Mouse (Mus musculus) liver, postnatal 0 days (tissue): ENCODE measurements around the gene Myom1.

Experiments
- CTCF ChIP-seq: sonication (generic); IDR thresholded peaks from 2 replicates; pipeline ENCODE4 v1.5.1; 2016; ENCODE audit warnings: antibody characterized with exemption, low read depth
- EP300 ChIP-seq: IDR thresholded peaks from 2 replicates; pipeline ENCODE4 v1.6.1; 2016; ENCODE audit warnings: antibody characterized with exemption, low read depth, mild to moderate bottlenecking

- TF ChIP-seq CTCF (no peak), EP300 (no peak)
Observed at GRCm38 (mm10) chr17:71143155-71143554, 140.7 kb downstream of the Myom1 start.
